Mouse (Mus musculus): Measurements from ENCODE around the gene Gnb2. TPM values are rescaled to one million over a fixed set of nuclear protein-coding genes. Genes with fewer than 3 reads are reported as not detected.

Gnb2 gene
- polyA plus RNA-seq, 1 experiment from 2014 or later, result 319 TPM

- Histone ChIP-seq H3K4me1 (replicated peaks; ENCODE audit: control insufficient read depth, insufficient read depth, low read length) (peaks cover 25% of the 10 kb centered on the region), H3K36me3 (ENCODE audit: control insufficient read depth, insufficient read depth, low read length) (no peaks in the 10 kb centered on the region), H3K27me3 (replicated peaks; ENCODE audit: control insufficient read depth, insufficient read depth, low read length) (no peaks in the 10 kb centered on the region), H3K9me3 (ENCODE audit: control insufficient read depth, low read length) (no peaks in the 10 kb centered on the region), H3K27ac (ENCODE audit: low read depth, low read length) (no peak overlapping the region; the same call in 1 of the 2 replicates), H3K4me3 (ENCODE audit: low read depth, low read length) (no peak overlapping the region), H3K9ac (ENCODE audit: low read depth, low read length) (no peak overlapping the region), H3K4me2 (no peak overlapping the region)
- ATAC-seq (replicated peaks; ENCODE audit: low FRiP score) (no peak), DNase-seq (ENCODE audit: low spot score) (no peak)
- 76% methylated on average over 8 of the region's 8 CpGs for WGBS
Measured at GRCm38 (mm10) chr5:137568223-137568798, 35.0 kb upstream of the Gnb2 start.

GRCm38 (mm10) chr5:137566416-137566815, 33.1 kb upstream of the Gnb2 start:
- Histone ChIP-seq H3K36me3 (ENCODE audit: control insufficient read depth, insufficient read depth, low read length) (no peaks in the 10 kb centered on the region), H3K4me3 (ENCODE audit: low read depth, low read length) (no peak overlapping the region), H3K27ac (ENCODE audit: low read depth, low read length) (no peak overlapping the region), H3K9me3 (ENCODE audit: control insufficient read depth, low read length) (no peaks in the 10 kb centered on the region), H3K4me1 (replicated peaks; ENCODE audit: control insufficient read depth, insufficient read depth, low read length) (peaks cover 21% of the 10 kb centered on the region), H3K9ac (ENCODE audit: low read depth, low read length) (no peak overlapping the region), H3K27me3 (replicated peaks; ENCODE audit: control insufficient read depth, insufficient read depth, low read length) (no peaks in the 10 kb centered on the region), H3K4me2 (no peak overlapping the region)
- ATAC-seq (replicated peaks; ENCODE audit: low FRiP score) (no peak), DNase-seq (ENCODE audit: low spot score) (no peak)
- WGBS, result 88% methylated on average over 5 of the region's 5 CpGs

- DNase-seq (ENCODE audit: low spot score) (no peak), ATAC-seq (replicated peaks; ENCODE audit: low FRiP score) (no peak)
- no peaks in the 10 kb centered on the region for H3K9me3 ChIP-seq (ENCODE audit: control insufficient read depth, low read length)
- no peaks in the 10 kb centered on the region for H3K27me3 ChIP-seq (replicated peaks; ENCODE audit: control insufficient read depth, insufficient read depth, low read length)
- H3K36me3 ChIP-seq (ENCODE audit: control insufficient read depth, insufficient read depth, low read length), result no peaks in the 10 kb centered on the region
- H3K4me1 ChIP-seq (replicated peaks; ENCODE audit: control insufficient read depth, insufficient read depth, low read length), result peaks cover 21% of the 10 kb centered on the region
- H3K27ac ChIP-seq (ENCODE audit: low read depth, low read length), result no peak overlapping the region
- no peak overlapping the region for H3K4me2 ChIP-seq
- WGBS, result 75% methylated on average over 6 of the region's 6 CpGs
- H3K4me3 ChIP-seq (ENCODE audit: low read depth, low read length), result no peak overlapping the region
- H3K9ac ChIP-seq (ENCODE audit: low read depth, low read length), result no peak overlapping the region
Measured at GRCm38 (mm10) chr5:137565744-137566143, 32.4 kb upstream of the Gnb2 start.

GRCm38 (mm10) chr5:137562965-137563364, 29.7 kb upstream of the Gnb2 start:
- peaks cover 3% of the 10 kb centered on the region; the same call in 1 of the 2 replicates for H3K27me3 ChIP-seq (replicated peaks; ENCODE audit: control insufficient read depth, insufficient read depth, low read length)
- 68% methylated on average over 10 of the region's 10 CpGs for WGBS

GRCm38 (mm10) chr5:137561556-137561955, 28.2 kb upstream of the Gnb2 start:
- WGBS, result 55% methylated on average over 6 of the region's 6 CpGs
- H3K36me3 ChIP-seq (ENCODE audit: control insufficient read depth, insufficient read depth, low read length), result no peaks in the 10 kb centered on the region
- no peak overlapping the region for H3K4me3 ChIP-seq (ENCODE audit: low read depth, low read length)
- H3K4me1 ChIP-seq (replicated peaks; ENCODE audit: control insufficient read depth, insufficient read depth, low read length), result no peaks in the 10 kb centered on the region
- peaks cover 3% of the 10 kb centered on the region; the same call in 1 of the 2 replicates for H3K27me3 ChIP-seq (replicated peaks; ENCODE audit: control insufficient read depth, insufficient read depth, low read length)
- ATAC-seq (replicated peaks; ENCODE audit: low FRiP score) (no peak), DNase-seq (ENCODE audit: low spot score) (no peak)
- H3K9me3 ChIP-seq (ENCODE audit: control insufficient read depth, low read length), result no peaks in the 10 kb centered on the region
- H3K9ac ChIP-seq (ENCODE audit: low read depth, low read length), result no peak overlapping the region
- H3K27ac ChIP-seq (ENCODE audit: low read depth, low read length), result no peak overlapping the region
- no peak overlapping the region for H3K4me2 ChIP-seq

More at GRCm38 (mm10) chr5:137562965-137563364, 29.7 kb upstream of the Gnb2 start:
- no peak for DNase-seq (ENCODE audit: low spot score)
- Histone ChIP-seq H3K36me3 (ENCODE audit: control insufficient read depth, insufficient read depth, low read length) (no peaks in the 10 kb centered on the region), H3K4me3 (ENCODE audit: low read depth, low read length) (no peak overlapping the region), H3K27ac (ENCODE audit: low read depth, low read length) (no peak overlapping the region), H3K9ac (ENCODE audit: low read depth, low read length) (no peak overlapping the region), H3K4me1 (replicated peaks; ENCODE audit: control insufficient read depth, insufficient read depth, low read length) (no peaks in the 10 kb centered on the region; the same call in 1 of the 2 replicates), H3K9me3 (ENCODE audit: control insufficient read depth, low read length) (no peaks in the 10 kb centered on the region), H3K4me2 (no peak overlapping the region)
- ATAC-seq (replicated peaks; ENCODE audit: low FRiP score), result no peak

- peaks cover 2% of the 10 kb centered on the region; the same call in 1 of the 2 replicates for H3K4me1 ChIP-seq (replicated peaks; ENCODE audit: control insufficient read depth, insufficient read depth, low read length)
- H3K27me3 ChIP-seq (replicated peaks; ENCODE audit: control insufficient read depth, insufficient read depth, low read length), result peaks cover 18% of the 10 kb centered on the region
- H3K36me3 ChIP-seq (ENCODE audit: control insufficient read depth, insufficient read depth, low read length), result no peaks in the 10 kb centered on the region
- ATAC-seq (replicated peaks; ENCODE audit: low FRiP score) (no peak), DNase-seq (ENCODE audit: low spot score) (no peak)
- H3K9me3 ChIP-seq (ENCODE audit: control insufficient read depth, low read length), result no peaks in the 10 kb centered on the region
- no peak overlapping the region for H3K9ac ChIP-seq (ENCODE audit: low read depth, low read length)
- WGBS, result 36% methylated on average over 11 of the region's 11 CpGs
- H3K4me3 ChIP-seq (ENCODE audit: low read depth, low read length), result no peak overlapping the region
- no peak overlapping the region for H3K27ac ChIP-seq (ENCODE audit: low read depth, low read length)
- H3K4me2 ChIP-seq, result no peak overlapping the region
Measured at GRCm38 (mm10) chr5:137553898-137554297, 20.6 kb upstream of the Gnb2 start.

- whole genome bisulfite sequencing, result 2% methylated on average over 37 of the region's 37 CpGs
- Histone ChIP-seq H3K4me3 (ENCODE audit: low read depth, low read length) (no peak within 1 kb of the TSS), H3K9ac (ENCODE audit: low read depth, low read length) (no peak within 1 kb of the TSS), H3K4me2 (peak within 1 kb of the TSS; percentile 37), H3K9me3 (ENCODE audit: control insufficient read depth, low read length) (no peaks in the 10 kb centered on the region), H3K27ac (ENCODE audit: low read depth, low read length) (no peak within 1 kb of the TSS), H3K36me3 (ENCODE audit: control insufficient read depth, insufficient read depth, low read length) (no peaks in the 10 kb centered on the region), H3K4me1 (replicated peaks; ENCODE audit: control insufficient read depth, insufficient read depth, low read length) (peaks cover 2% of the 10 kb centered on the region; the same call in 1 of the 2 replicates), H3K27me3 (replicated peaks; ENCODE audit: control insufficient read depth, insufficient read depth, low read length) (peaks cover 18% of the 10 kb centered on the region)
- ATAC-seq (replicated peaks; ENCODE audit: low FRiP score) (peak; percentile 69), DNase-seq (ENCODE audit: low spot score) (peak; percentile 85)
Measured at GRCm38 (mm10) chr5:137553411-137553837, 20.1 kb upstream of the Gnb2 start, which contains the start of gene Actl6b. Actl6b (plus strand) TSS chr5:137553517.

- WGBS, result 28% methylated on average over 6 of the region's 6 CpGs
- Histone ChIP-seq H3K4me3 (ENCODE audit: low read depth, low read length) (no peak overlapping the region), H3K4me1 (replicated peaks; ENCODE audit: control insufficient read depth, insufficient read depth, low read length) (peaks cover 2% of the 10 kb centered on the region; the same call in 1 of the 2 replicates), H3K27me3 (replicated peaks; ENCODE audit: control insufficient read depth, insufficient read depth, low read length) (peaks cover 18% of the 10 kb centered on the region), H3K9ac (ENCODE audit: low read depth, low read length) (no peak overlapping the region), H3K36me3 (ENCODE audit: control insufficient read depth, insufficient read depth, low read length) (no peaks in the 10 kb centered on the region), H3K27ac (ENCODE audit: low read depth, low read length) (no peak overlapping the region), H3K4me2 (peak overlapping the region; percentile 37), H3K9me3 (ENCODE audit: control insufficient read depth, low read length) (no peaks in the 10 kb centered on the region)
- no peak for ATAC-seq (replicated peaks; ENCODE audit: low FRiP score)
- DNase-seq (ENCODE audit: low spot score), result no peak
Measured at GRCm38 (mm10) chr5:137553000-137553399, 19.7 kb upstream of the Gnb2 start.

GRCm38 (mm10) chr5:137551119-137551518, 17.8 kb upstream of the Gnb2 start:
- H3K9me3 ChIP-seq (ENCODE audit: control insufficient read depth, low read length), result no peaks in the 10 kb centered on the region
- DNase-seq (ENCODE audit: low spot score), result no peak
- WGBS, result 67% methylated on average over 5 of the region's 5 CpGs
- H3K4me2 ChIP-seq, result no peak overlapping the region
- H3K27ac ChIP-seq (ENCODE audit: low read depth, low read length), result no peak overlapping the region
- no peak overlapping the region for H3K9ac ChIP-seq (ENCODE audit: low read depth, low read length)
- no peak for ATAC-seq (replicated peaks; ENCODE audit: low FRiP score)
- peaks cover 2% of the 10 kb centered on the region; the same call in 1 of the 2 replicates for H3K4me1 ChIP-seq (replicated peaks; ENCODE audit: control insufficient read depth, insufficient read depth, low read length)
- H3K36me3 ChIP-seq (ENCODE audit: control insufficient read depth, insufficient read depth, low read length), result no peaks in the 10 kb centered on the region
- H3K27me3 ChIP-seq (replicated peaks; ENCODE audit: control insufficient read depth, insufficient read depth, low read length), result peaks cover 18% of the 10 kb centered on the region
- no peak overlapping the region for H3K4me3 ChIP-seq (ENCODE audit: low read depth, low read length)

Data from liver, embryonic 11.5 days (tissue).